Mouse (Mus musculus): ENCODE data around the gene Slc35a3. TPM values are rescaled to one million over a fixed set of nuclear protein-coding genes. Genes with fewer than 3 reads are reported as not detected.

Gene Slc35a3
- polyA plus RNA-seq, 1 experiment from 2014 or later = 19.1 TPM

DNA sequence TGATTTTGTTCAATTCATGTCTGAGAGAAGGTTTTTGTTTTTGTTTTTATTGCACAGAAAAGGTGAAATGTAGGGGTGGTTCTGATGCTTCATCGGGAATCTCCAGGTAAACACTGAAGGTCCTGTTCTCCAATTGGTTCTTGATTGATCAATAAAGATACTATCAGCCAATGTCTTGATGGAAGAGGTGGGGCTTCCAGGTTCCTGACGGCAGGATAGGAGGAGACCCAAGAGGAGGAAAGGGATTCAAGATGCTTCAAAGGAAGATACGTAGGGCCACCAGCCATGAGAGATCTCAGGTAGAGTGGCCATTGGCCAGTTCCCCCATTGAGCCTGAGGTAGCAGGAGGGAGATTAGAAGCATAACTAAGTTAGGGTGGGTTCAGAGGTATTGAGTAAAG lies 6.3 kb upstream of the Slc35a3 start:
- H3K36me3 ChIP-seq (ENCODE audit: control insufficient read depth, insufficient read depth) = no peaks in the 10 kb centered on the region
- WGBS = 54% methylated on average over 3 of the region's 3 CpGs
- H3K9me3 ChIP-seq (ENCODE audit: control insufficient read depth) = no peaks in the 10 kb centered on the region
- H3K4me1 ChIP-seq (replicated peaks; ENCODE audit: control insufficient read depth, insufficient read depth, low read length) = no peaks in the 10 kb centered on the region
- no peaks in the 10 kb centered on the region for H3K27me3 ChIP-seq (replicated peaks; ENCODE audit: control insufficient read depth, insufficient read depth, low read length)
- H3K27ac ChIP-seq (ENCODE audit: low read depth, low read length) = no peak overlapping the region
- H3K4me2 ChIP-seq (replicated peaks; ENCODE audit: low read depth) = no peak overlapping the region
- no peak overlapping the region for H3K9ac ChIP-seq (ENCODE audit: low read depth, low read length)
- H3K4me3 ChIP-seq (ENCODE audit: low read depth, low read length) = no peak overlapping the region
- no peak for TF ChIP-seq CTCF (IDR thresholded peaks at IDR 0.05; ENCODE audit: low read depth)
- ATAC-seq = no peak

DNA sequence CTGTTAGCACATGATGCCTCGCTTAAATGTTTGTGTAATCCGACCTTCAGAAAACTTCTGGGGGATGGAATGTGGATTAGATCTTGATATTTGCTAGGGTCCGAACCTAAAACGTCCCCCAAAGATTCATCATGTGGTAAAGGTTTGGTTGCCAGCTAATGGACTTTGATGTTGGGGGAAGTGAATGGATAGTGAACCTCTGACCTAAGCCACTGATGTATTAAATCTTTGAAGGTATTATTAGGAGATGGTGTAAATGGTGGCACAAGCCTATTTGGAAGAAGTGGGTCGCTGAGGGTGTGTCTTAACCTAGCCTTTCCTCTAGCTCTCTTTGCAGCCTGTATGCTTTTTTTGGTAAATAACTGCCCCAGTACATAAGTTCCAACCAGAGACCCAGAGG lies 400 bp upstream of the Slc35a3 start:
- Histone ChIP-seq H3K27me3 (replicated peaks; ENCODE audit: control insufficient read depth, insufficient read depth, low read length) (no peaks in the 10 kb centered on the region), H3K4me1 (replicated peaks; ENCODE audit: control insufficient read depth, insufficient read depth, low read length) (peaks cover 8% of the 10 kb centered on the region; the same call in 1 of the 2 replicates), H3K27ac (ENCODE audit: low read depth, low read length) (no peak overlapping the region), H3K9me3 (ENCODE audit: control insufficient read depth) (no peaks in the 10 kb centered on the region), H3K4me2 (replicated peaks; ENCODE audit: low read depth) (peak overlapping the region; percentile 83), H3K4me3 (ENCODE audit: low read depth, low read length) (peak overlapping the region; percentile 98), H3K36me3 (ENCODE audit: control insufficient read depth, insufficient read depth) (no peaks in the 10 kb centered on the region), H3K9ac (ENCODE audit: low read depth, low read length) (peak overlapping the region; percentile 99)
- ATAC-seq = no peak
- TF ChIP-seq CTCF (IDR thresholded peaks at IDR 0.05; ENCODE audit: low read depth) = no peak
- 22% methylated on average over 5 of the region's 5 CpGs for WGBS

DNA sequence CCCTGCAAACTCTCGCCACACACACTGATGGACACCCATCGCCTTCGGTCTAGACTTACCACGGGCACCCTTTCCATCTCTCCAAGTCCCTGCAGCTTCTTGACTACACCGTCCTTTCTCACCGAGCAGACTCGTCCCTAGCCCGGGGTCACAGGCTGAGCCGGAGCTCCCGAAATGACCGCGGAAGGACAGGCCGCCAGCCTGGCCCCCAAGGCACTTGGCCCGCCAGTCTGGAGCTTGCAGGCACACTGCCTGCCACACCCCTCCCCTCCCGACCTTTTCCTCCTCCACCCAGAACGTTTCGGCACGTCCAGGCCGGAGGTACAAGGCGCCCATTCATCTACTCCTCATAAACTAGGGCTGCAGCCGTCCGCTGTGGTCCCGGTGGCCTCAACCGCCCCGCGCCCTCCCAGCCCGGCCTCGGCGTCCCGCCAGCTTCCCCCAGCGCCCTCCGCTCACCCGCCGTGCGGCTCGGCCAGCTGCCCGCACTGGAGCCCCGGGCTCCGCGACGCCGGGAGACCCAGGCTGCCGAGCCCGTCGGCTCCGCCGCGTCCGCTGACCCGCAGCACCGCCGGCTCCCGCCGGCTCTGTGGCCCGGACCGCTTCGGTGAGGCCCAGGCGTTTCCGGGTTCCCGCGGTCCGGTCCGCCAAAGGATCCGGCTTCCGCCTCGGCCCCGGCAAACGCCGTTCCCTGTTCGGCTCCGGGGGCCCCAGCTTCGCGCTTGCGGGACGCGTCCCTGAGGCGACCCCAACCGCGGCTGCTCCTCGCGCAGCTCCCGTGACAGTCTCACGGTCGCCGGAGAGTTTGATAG lies 801 bp downstream of the Slc35a3 start:
- no peaks in the 10 kb centered on the region for H3K36me3 ChIP-seq (ENCODE audit: control insufficient read depth, insufficient read depth)
- H3K27ac ChIP-seq (ENCODE audit: low read depth, low read length) = peak overlapping the region; percentile 95
- H3K4me2 ChIP-seq (replicated peaks; ENCODE audit: low read depth) = peak overlapping the region; percentile 83
- peaks cover 8% of the 10 kb centered on the region; the same call in 1 of the 2 replicates for H3K4me1 ChIP-seq (replicated peaks; ENCODE audit: control insufficient read depth, insufficient read depth, low read length)
- TF ChIP-seq CTCF (IDR thresholded peaks at IDR 0.05; ENCODE audit: low read depth) = no peak
- peak; percentile 94 for ATAC-seq
- under 1% methylated on average over 80 of the region's 85 CpGs for WGBS
- no peaks in the 10 kb centered on the region for H3K27me3 ChIP-seq (replicated peaks; ENCODE audit: control insufficient read depth, insufficient read depth, low read length)
- no peaks in the 10 kb centered on the region for H3K9me3 ChIP-seq (ENCODE audit: control insufficient read depth)
- peak overlapping the region; percentile 98 for H3K4me3 ChIP-seq (ENCODE audit: low read depth, low read length)
- peak overlapping the region; percentile 99 for H3K9ac ChIP-seq (ENCODE audit: low read depth, low read length)

DNA sequence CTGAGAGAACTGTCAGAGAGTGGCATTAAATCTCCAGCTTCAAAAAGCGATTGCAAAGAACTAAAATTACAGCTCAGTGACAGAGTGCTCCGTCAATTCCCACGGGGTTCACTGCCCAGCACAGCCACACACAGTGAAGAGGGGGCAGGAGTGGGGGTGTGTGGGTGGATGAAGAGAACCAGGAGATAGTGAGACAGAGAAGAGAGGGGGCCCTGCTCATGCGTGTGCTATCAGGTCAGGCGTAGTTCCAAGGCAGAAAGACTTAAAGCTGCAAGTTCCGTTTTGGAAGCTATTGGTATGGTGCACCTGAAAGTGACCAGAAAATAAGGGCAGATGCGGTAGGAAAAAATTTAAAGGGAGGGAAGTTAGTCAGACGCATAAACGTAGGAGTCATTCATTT lies 1.7 kb downstream of the Slc35a3 start:
- Histone ChIP-seq H3K36me3 (ENCODE audit: control insufficient read depth, insufficient read depth) (no peaks in the 10 kb centered on the region), H3K4me1 (replicated peaks; ENCODE audit: control insufficient read depth, insufficient read depth, low read length) (peaks cover 8% of the 10 kb centered on the region; the same call in 1 of the 2 replicates), H3K4me3 (ENCODE audit: low read depth, low read length) (peak overlapping the region; percentile 98), H3K27ac (ENCODE audit: low read depth, low read length) (no peak overlapping the region), H3K27me3 (replicated peaks; ENCODE audit: control insufficient read depth, insufficient read depth, low read length) (no peaks in the 10 kb centered on the region), H3K4me2 (replicated peaks; ENCODE audit: low read depth) (peak overlapping the region; percentile 83), H3K9ac (ENCODE audit: low read depth, low read length) (peak overlapping the region; percentile 99; the same call in 1 of the 2 replicates), H3K9me3 (ENCODE audit: control insufficient read depth) (no peaks in the 10 kb centered on the region)
- no peak for ATAC-seq
- TF ChIP-seq CTCF (IDR thresholded peaks at IDR 0.05; ENCODE audit: low read depth) = no peak
- 37% methylated on average over 9 of the region's 9 CpGs for WGBS

DNA sequence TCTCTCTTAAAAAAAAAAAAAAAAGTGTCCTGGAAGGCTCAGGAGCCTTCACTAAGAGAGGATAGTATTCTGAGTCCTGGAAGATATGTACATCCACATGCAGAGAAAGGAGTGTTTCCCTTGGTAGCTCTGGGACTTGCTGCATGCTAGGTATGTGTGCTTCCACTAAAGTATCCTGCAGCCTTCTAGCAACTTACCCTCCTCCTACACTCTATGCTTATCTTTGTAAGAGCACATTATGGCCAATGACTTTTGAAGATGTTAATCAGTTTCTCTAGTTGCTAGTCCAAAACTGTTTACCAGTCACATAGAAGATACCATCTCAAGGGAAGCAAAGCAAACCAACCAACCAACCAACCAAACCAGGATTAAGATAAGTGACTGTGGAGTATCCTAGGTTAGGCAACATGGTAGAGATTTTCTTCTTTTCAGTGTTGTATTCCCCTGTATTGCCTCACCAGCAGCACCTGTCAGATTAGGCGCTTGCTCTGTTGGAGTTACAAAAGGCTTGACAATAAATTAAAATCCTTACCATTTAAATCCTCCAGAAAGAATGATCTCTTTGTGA lies 6.9 kb downstream of the Slc35a3 start:
- 90% methylated on average over 1 of the region's 1 CpGs for WGBS
- no peak for ATAC-seq
- Histone ChIP-seq H3K4me1 (replicated peaks; ENCODE audit: control insufficient read depth, insufficient read depth, low read length) (peaks cover under 1% of the 10 kb centered on the region; the same call in 1 of the 2 replicates), H3K36me3 (ENCODE audit: control insufficient read depth, insufficient read depth) (no peaks in the 10 kb centered on the region), H3K9me3 (ENCODE audit: control insufficient read depth) (no peaks in the 10 kb centered on the region), H3K4me2 (replicated peaks; ENCODE audit: low read depth) (no peak overlapping the region), H3K27me3 (replicated peaks; ENCODE audit: control insufficient read depth, insufficient read depth, low read length) (no peaks in the 10 kb centered on the region), H3K4me3 (ENCODE audit: low read depth, low read length) (no peak overlapping the region), H3K9ac (ENCODE audit: low read depth, low read length) (no peak overlapping the region), H3K27ac (ENCODE audit: low read depth, low read length) (no peak overlapping the region)
- TF ChIP-seq CTCF (IDR thresholded peaks at IDR 0.05; ENCODE audit: low read depth) = no peak

DNA sequence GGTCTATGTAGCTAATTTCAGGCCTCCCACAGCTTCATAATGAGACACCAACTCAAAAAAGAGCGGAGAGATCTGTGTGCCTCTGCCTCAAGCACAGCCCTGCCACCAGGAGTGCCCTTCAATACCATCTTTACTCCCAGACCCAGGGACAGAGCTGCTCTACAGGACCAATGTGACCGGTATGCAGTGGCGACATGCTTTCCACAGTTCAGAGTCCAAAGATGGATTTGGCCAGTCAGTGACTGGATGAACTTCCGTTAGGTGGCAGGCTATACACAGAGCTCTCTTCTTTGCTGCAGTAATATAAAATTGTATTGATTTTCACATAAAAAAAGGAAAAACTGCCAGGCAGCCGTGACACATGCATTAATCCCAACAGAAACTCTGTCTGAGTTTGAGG lies 8.8 kb downstream of the Slc35a3 start:
- Histone ChIP-seq H3K4me1 (replicated peaks; ENCODE audit: control insufficient read depth, insufficient read depth, low read length) (no peaks in the 10 kb centered on the region), H3K4me2 (replicated peaks; ENCODE audit: low read depth) (no peak overlapping the region), H3K4me3 (ENCODE audit: low read depth, low read length) (no peak overlapping the region), H3K9ac (ENCODE audit: low read depth, low read length) (no peak overlapping the region), H3K27me3 (replicated peaks; ENCODE audit: control insufficient read depth, insufficient read depth, low read length) (no peaks in the 10 kb centered on the region), H3K9me3 (ENCODE audit: control insufficient read depth) (no peaks in the 10 kb centered on the region), H3K27ac (ENCODE audit: low read depth, low read length) (0 out of 2 replicates have a peak overlapping the region, but pooled peaks have one; percentile 23), H3K36me3 (ENCODE audit: control insufficient read depth, insufficient read depth) (no peaks in the 10 kb centered on the region)
- 68% methylated on average over 5 of the region's 5 CpGs for WGBS
- ATAC-seq = peak; percentile 76
- TF ChIP-seq CTCF (IDR thresholded peaks at IDR 0.05; ENCODE audit: low read depth) = peak; percentile 51
